Mouse (Mus musculus) ES-Bruce4 (cell line): ENCODE data around the gene Gm11938. TPM values are rescaled to one million over a fixed set of nuclear protein-coding genes. Genes with fewer than 3 reads are reported as not detected.

ENCODE experiments used
- H3K27ac ChIP-seq: 2 replicates; pipeline ENCODE4 v1.5.1; 2012; ENCODE audit warnings: low read length, inconsistent platforms; ENCODE audit not compliant: insufficient read depth
- H3K27me3 ChIP-seq: 2 replicates; pipeline ENCODE4 v1.6.1; 2012; ENCODE audit warnings: mild to moderate bottlenecking, low read length, inconsistent platforms; ENCODE audit not compliant: control insufficient read depth, poor library complexity, insufficient read depth, severe bottlenecking
- H3K36me3 ChIP-seq: 2 replicates; pipeline ENCODE4 v1.6.1; 2012; ENCODE audit warnings: inconsistent platforms, mild to moderate bottlenecking, low read length, moderate library complexity; ENCODE audit not compliant: control insufficient read depth, poor library complexity, insufficient read depth, severe bottlenecking
- H3K4me1 ChIP-seq: one replicate; pipeline ENCODE4 v1.8.1; 2011; ENCODE audit warnings: low read length; ENCODE audit not compliant: control insufficient read depth, insufficient read depth
- H3K4me3 ChIP-seq: 2 replicates; pipeline ENCODE4 v1.5.1; 2011; ENCODE audit warnings: low read depth, mild to moderate bottlenecking, low read length
- H3K9ac ChIP-seq: 2 replicates; pipeline ENCODE4 v1.6.1; 2012; ENCODE audit warnings: low read depth, mild to moderate bottlenecking, inconsistent platforms; ENCODE audit not compliant: poor library complexity, severe bottlenecking
- H3K9me3 ChIP-seq: replicated peaks from 2 replicates; pipeline ENCODE4 v1.6.1; 2012; ENCODE audit warnings: mild to moderate bottlenecking, low read length, inconsistent platforms; ENCODE audit not compliant: control insufficient read depth, poor library complexity, insufficient read depth, severe bottlenecking
- CTCF ChIP-seq: IDR thresholded peaks from one replicate; pipeline ENCODE4 v1.8.1; 2011; ENCODE audit warnings: low read depth, low read length
- EP300 ChIP-seq: IDR thresholded peaks from 2 replicates; pipeline ENCODE4 v1.6.1; 2011; ENCODE audit warnings: low read depth, low read length; ENCODE audit not compliant: insufficient read depth
- POLR2A ChIP-seq: IDR thresholded peaks from one replicate; pipeline ENCODE4 v1.8.1; 2011; ENCODE audit warnings: low read length; ENCODE audit not compliant: insufficient read depth
- polyA plus RNA-seq: library from polyadenylated mRNA; stranded (reverse); fragments of >200 nt; gene quantifications from 2 replicates; pipeline ENCODE4 v1.2.4, GENCODE M21; 2011; ENCODE audit warnings: low read depth; ENCODE audit not compliant: missing spikeins, insufficient read depth, insufficient read length

The Gm11938 gene
- polyA plus RNA-seq, 1 experiment: not detected

DNA sequence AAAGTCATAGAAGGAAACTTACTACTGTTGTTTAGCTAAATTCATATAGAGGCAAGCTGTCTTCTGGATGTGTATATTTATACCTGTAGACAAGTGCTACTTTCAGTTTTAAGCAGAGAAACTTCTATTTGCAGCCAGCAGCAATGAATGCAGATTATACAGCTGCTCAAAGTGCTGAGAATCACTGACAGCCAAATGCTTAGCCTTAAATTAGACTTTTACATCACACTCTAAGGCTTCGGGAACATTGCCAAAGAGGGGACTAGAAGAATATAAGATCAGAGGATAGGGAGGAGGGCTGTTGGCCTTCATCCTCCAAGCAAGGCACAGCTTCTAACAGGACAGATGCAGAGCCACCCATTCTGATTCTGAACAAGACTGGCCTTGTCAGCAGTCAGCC is 34.0 kb upstream of the Gm11938 start:
- H3K4me1 ChIP-seq: no peaks in the 10 kb centered on the region
- H3K9ac ChIP-seq: no peak overlapping the region
- no peaks in the 10 kb centered on the region for H3K27me3 ChIP-seq
- no peak overlapping the region for H3K4me3 ChIP-seq
- H3K27ac ChIP-seq: no peak overlapping the region
- H3K36me3 ChIP-seq: no peaks in the 10 kb centered on the region
- TF ChIP-seq POLR2A: no peak
- TF ChIP-seq EP300: no peak
- TF ChIP-seq CTCF: no peak
- no peaks in the 10 kb centered on the region for H3K9me3 ChIP-seq

DNA sequence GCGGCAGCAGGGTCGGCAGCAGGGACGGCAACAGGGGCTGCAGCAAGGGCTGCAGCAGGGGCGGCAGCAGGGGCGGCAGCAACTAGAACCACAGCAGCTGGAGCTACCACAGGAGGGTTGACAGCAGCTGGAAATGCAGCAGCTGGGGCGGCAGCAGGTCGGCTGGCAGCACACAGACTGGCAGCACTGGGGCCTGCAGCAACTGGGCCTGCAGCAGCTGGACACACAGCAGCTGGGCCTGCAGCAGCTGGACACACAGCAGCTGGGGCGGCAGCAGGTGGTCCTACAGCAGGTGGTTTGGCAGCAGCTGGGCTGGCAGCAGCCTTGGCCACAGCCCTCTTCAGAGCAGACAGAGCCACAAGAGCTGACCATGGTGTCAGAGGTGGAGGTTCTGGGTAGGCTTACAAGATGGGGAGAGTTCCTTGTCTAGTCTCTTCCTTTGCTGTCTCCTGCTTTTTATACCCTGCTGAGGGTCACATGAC is 31.6 kb upstream of the Gm11938 start, which contains the start of gene Krtap4-2:
TSS of gene Krtap4-2 (minus strand) at position 432 of the 482 bp plus-strand sequence.
- no peak within 1 kb of the TSS for H3K27ac ChIP-seq
- no peaks in the 10 kb centered on the region for H3K27me3 ChIP-seq
- TF ChIP-seq CTCF: no peak
- TF ChIP-seq EP300: no peak
- no peak for TF ChIP-seq POLR2A
- H3K36me3 ChIP-seq: no peaks in the 10 kb centered on the region
- no peaks in the 10 kb centered on the region for H3K9me3 ChIP-seq
- H3K4me1 ChIP-seq: no peaks in the 10 kb centered on the region
- no peak within 1 kb of the TSS for H3K4me3 ChIP-seq
- no peak within 1 kb of the TSS for H3K9ac ChIP-seq

DNA sequence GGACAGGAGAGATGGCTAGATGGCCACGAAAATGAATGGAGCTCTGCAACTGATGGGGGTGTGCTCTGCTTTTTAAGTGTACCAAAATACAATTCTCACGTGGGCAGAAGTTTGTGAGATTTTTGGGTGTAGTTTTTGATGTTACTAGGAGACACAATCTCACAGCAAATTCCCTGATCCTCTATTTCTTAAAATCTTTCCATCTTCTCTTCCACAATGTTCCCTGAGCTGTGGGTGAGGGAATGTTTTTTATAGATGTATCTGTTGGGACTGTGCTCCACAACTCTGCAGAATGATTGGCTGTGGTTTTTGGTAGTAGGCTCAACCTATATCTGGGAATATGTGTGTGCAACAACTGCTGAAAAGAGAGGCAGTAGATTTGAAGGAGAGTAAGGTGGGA is 30.2 kb upstream of the Gm11938 start:
- no peaks in the 10 kb centered on the region for H3K9me3 ChIP-seq
- no peaks in the 10 kb centered on the region for H3K4me1 ChIP-seq
- no peak overlapping the region for H3K9ac ChIP-seq
- TF ChIP-seq POLR2A (no peak), EP300 (no peak), CTCF (no peak)
- H3K27ac ChIP-seq: no peak overlapping the region
- no peaks in the 10 kb centered on the region for H3K27me3 ChIP-seq
- no peak overlapping the region for H3K4me3 ChIP-seq
- no peaks in the 10 kb centered on the region for H3K36me3 ChIP-seq

DNA sequence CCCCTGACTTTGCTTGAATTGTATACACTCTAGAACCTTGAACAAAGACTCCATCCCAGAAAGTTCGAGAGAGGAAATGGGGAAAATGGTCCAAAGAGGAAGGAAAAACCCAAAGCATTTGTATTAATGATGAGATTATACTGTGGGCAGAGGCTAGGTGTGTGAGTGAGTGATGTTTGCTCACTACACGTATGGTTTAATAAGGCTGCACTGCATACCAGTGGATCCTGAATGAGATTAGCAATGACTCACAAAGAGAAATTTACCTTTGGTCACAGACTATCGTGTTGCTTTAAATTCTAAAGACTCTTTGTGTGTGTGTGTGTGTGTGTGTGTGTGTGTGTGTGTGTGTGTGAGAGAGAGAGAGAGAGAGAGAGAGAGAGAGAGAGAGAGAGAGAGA is 27.8 kb upstream of the Gm11938 start:
- no peak overlapping the region for H3K4me3 ChIP-seq
- no peaks in the 10 kb centered on the region for H3K9me3 ChIP-seq
- H3K9ac ChIP-seq: no peak overlapping the region
- no peaks in the 10 kb centered on the region for H3K36me3 ChIP-seq
- no peaks in the 10 kb centered on the region for H3K27me3 ChIP-seq
- no peak overlapping the region for H3K27ac ChIP-seq
- H3K4me1 ChIP-seq: no peaks in the 10 kb centered on the region
- TF ChIP-seq CTCF (no peak), POLR2A (no peak), EP300 (no peak)

DNA sequence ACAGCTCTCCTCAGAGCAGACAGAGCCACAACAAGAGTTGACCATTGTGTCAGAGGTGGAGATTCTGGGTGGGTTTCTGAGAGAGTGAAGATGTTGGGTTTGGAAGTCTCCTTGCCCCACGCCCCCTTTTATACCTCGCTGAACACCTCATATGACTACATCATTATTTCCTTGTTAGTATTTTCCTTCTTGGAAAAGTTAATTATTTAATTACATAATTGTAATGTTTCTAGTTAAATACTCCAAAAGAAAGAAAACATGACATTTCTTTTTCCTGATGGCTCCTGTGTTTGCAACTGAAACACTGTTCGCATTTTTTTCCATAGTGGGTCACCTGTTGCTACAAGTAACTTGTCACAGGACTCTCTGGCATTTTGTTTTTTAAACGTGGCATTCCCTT is 25.0 kb upstream of the Gm11938 start, which contains the start of gene Krtap4-1:
TSS of gene Krtap4-1 (minus strand) at position 101 of the 400 bp plus-strand sequence.
- H3K4me3 ChIP-seq: no peak within 1 kb of the TSS
- H3K9ac ChIP-seq: no peak within 1 kb of the TSS
- no peaks in the 10 kb centered on the region for H3K36me3 ChIP-seq
- no peaks in the 10 kb centered on the region; the same call in 1 of the 2 replicates for H3K27me3 ChIP-seq
- H3K27ac ChIP-seq: no peak within 1 kb of the TSS
- no peaks in the 10 kb centered on the region for H3K4me1 ChIP-seq
- no peaks in the 10 kb centered on the region for H3K9me3 ChIP-seq
- TF ChIP-seq EP300 (no peak), POLR2A (no peak), CTCF (no peak)

DNA sequence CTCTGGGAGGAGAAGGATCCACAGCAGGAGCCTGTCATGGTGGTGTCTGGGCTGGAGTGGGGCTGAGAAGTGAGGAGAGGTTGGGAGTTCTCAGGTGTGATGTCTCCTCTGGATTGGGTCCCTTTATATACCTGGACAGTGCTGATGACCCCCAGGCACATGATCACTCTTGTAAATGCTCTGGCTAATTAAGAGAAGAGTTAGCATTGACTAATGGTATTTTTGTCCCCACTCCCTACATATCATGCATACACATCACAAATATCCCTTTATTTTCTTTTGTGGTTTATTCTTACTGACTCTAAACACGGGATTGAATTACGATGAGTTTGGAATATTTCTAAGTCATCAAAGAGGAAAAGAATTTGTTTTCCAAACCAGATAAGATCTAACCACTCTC is 17.2 kb upstream of the Gm11938 start, which contains the start of gene Gm11562:
TSS of gene Gm11562 (minus strand) at position 101 of the 400 bp plus-strand sequence.
- H3K9ac ChIP-seq: no peak within 1 kb of the TSS
- no peak within 1 kb of the TSS for H3K27ac ChIP-seq
- no peak within 1 kb of the TSS for H3K4me3 ChIP-seq
- H3K9me3 ChIP-seq: no peaks in the 10 kb centered on the region
- H3K27me3 ChIP-seq: no peaks in the 10 kb centered on the region; the same call in 1 of the 2 replicates
- no peaks in the 10 kb centered on the region for H3K36me3 ChIP-seq
- no peaks in the 10 kb centered on the region for H3K4me1 ChIP-seq
- TF ChIP-seq POLR2A: no peak
- TF ChIP-seq CTCF: no peak
- no peak for TF ChIP-seq EP300
